Mouse (Mus musculus): ENCODE measurements around the gene Baz1b.

DNA sequence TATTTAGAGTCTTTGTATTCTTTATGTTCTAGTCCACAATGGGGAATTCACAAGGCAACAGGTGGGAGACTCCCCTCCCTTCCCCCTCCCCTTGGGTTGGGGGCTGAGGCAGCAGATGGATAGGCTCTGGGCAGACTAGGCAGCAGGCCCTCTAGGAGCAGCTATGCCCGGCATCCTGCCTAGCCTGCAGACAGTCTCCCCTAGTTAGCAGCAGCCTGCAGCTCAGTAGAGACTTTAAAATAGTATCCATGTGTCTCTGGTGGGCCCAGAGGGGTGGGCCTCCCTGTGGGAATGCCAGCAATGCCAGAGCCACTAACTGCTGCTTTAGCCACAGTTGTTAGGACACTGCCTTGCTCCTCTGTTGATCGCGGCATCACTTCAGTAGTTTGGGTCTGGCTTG, 55.5 kb downstream of the Baz1b start:
- TF ChIP-seq GATA1 (IDR thresholded peaks at IDR 0.05; ENCODE audit: low read length), result no peak
- no peak for TF ChIP-seq TAL1 (IDR thresholded peaks at IDR 0.05; ENCODE audit: low read length)

Data from erythroblast, embryonic 14.5 days (primary cell).